Mouse (Mus musculus) activated CD4-positive, CD25-positive, alpha-beta regulatory T cell, adult 9 weeks (primary cell): ENCODE data around the gene Anapc2. TPM values are rescaled to one million over a fixed set of nuclear protein-coding genes. Genes with fewer than 3 reads are reported as not detected.

Source experiments
- polyA plus RNA-seq: library from polyadenylated mRNA; unstranded; fragments of 100-300 nt; shearing (Covaris generic); gene quantifications from one replicate; pipeline ENCODE4 v1.2.1, GENCODE M21; 2017

The Anapc2 gene
- 106 TPM for polyA plus RNA-seq

DNA sequence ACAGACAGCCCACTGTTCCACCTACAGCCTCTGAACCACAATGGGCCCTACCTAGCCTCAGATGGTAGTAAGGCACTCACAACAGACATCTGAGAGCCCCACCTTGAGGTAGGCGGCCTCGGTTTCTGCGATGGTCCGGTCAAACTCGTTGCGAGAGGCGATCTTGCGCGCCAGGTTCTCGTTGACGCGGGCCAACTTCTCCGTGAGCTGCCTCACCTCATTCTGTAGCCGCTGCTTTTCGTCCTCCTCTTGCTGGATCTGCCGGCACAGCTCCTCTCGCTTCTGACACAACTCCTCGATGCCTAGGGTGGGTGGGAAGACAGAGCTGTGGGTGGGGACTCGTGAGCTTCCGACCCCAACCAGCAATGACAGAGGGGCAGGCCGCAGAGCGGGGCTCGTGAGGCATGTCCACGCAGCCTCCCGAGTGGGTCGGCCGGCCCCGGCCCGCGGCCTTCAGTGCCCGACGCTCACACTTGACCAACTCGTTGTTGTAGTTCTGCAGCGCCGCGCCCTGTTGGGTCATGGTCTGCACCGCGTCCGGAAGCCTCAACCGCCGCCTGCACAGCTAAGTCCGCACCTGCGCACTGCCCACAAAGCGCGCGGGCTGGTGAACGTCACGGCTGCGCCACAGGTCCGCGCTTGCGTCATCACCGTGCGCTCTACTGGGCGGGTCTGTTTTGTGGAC, at the start of gene Anapc2, which contains the start of gene Ssna1:
Gene Anapc2 (plus strand): TSS at position 652 of the 685 bp plus-strand sequence.
Gene Ssna1 (minus strand): TSS at position 612 of the 685 bp plus-strand sequence.

DNA sequence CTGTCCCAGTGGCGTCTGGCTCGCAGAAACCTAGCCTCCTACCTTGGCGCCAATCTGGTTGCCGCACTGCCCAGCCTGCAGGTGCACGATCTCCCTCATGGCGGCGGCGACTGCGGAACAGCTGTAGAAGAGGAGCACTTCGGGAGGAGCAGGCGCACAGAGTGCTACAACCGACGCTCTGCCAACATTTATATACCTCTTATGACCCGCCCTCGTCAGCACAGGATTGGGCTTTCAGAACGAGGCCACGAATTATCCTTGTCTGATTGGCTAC, 47.8 kb upstream of the Anapc2 start, which contains the start of gene Tubb4b:
Gene Tubb4b (minus strand): TSS at position 211 of the 274 bp plus-strand sequence.

DNA sequence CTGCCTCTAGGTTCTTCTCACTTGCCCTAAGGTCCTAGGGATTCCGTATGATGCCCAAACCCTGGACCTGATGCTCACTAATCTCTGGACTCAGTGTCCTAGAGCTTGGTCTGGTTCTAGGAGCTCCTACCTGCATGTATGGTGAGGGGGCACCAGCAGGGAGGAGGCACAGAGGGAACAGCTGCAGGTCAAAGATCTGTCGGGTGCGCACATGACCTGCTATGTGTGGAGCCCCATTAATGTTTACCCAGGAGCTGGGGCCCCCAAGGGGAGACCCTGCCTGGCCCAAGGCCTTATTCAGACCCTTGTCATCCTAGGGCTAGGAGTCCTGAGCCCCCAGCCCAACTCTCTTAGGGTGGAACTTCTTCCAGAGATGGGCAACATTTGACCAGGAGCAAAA, 38.2 kb upstream of the Anapc2 start, which contains the start of gene Slc34a3:
Gene Slc34a3 (minus strand): TSS at position 315 of the 400 bp plus-strand sequence.

DNA sequence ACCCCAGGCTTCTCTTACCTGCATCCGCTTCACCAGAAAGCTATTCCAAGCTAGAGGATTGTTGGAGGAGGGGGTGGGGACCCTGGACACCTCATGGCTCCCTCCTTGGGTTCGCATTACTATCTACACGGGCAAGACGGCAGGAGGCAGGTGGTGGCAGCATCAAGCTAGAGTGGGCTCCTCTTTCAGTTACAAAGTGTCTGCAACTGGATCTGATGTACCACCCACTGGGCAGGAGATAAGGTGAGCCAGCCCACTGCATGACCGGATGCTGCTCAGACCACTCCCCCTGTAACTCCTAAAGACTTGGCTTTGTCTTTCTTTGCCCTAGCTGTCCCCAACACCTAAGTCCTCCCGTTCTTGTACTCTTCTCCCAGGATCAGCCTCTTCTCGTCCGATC, 35.7 kb upstream of the Anapc2 start, which contains the start of gene Rnf224:
Gene Rnf224 (minus strand): TSS at position 174 of the 400 bp plus-strand sequence.

DNA sequence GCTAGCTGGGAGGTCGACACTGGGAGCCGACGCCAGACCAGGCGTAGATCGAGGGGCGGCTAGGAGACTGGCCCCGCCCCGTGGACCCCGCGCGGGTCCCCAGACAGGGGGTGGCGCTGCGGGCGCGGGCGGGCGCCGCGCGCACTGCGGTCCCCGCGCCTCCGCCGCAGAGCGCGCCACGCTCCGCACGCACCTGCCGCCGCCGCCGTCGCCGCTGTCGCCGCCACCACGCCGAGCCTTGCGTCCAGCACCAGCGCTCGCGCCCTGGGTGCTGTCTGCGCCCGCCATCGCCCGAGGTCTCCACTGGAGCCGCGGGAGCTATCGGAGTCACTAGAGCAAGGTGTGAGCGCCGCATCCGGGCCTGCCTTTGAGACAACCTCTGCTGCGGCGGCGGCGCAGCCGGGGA, 30.2 kb upstream of the Anapc2 start, which contains the start of the genes Rnf208 and Cysrt1:
Gene Rnf208 (plus strand): TSS at position 155 of the 406 bp plus-strand sequence.
Gene Cysrt1 (minus strand): TSS at position 352 of the 406 bp plus-strand sequence.

DNA sequence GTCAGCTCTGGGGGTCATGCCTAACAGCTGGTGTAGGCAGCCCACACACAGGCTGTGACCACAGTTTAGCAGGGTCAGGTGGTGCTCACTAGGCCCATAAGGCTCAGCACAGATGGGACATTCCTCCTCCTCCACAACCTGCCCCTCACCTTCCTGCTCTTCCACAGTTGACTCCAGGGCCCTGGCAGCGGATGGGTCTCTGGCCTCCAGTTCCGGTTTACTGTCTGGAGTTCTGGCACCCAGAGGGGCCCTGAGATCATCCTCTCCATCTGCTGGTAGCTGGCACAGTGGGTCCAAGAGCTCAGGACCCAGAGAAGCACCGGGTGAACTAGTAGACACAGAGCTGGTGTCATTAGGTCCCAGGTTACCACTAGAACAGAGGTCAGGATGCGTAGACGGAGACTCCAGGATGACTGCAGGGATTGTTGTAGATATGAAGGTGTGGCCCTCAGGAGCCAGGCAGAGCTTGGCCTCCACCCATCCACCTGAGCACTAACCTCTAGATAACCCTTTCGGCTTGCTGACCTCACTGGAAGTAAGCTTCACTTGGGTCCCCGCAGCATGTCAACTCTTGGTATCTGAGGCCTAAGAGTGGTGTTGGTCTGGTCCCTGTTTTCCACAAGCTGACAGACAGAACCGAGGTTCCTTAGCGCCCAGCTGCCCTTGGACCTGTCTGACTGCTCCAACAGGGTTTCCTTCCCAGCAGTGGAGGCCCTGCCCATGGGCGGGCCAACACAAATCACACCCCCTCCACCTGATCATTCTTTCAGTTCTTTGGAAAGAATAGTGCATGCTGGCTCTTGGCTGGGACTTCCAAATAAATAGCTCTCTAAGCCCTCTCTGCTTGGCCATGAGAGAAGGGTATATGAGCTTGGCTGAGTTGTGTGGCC, 25.9 kb upstream of the Anapc2 start, which contains the start of gene AL732309.1:
Gene AL732309.1 (minus strand): TSS at position 681 of the 890 bp plus-strand sequence.

DNA sequence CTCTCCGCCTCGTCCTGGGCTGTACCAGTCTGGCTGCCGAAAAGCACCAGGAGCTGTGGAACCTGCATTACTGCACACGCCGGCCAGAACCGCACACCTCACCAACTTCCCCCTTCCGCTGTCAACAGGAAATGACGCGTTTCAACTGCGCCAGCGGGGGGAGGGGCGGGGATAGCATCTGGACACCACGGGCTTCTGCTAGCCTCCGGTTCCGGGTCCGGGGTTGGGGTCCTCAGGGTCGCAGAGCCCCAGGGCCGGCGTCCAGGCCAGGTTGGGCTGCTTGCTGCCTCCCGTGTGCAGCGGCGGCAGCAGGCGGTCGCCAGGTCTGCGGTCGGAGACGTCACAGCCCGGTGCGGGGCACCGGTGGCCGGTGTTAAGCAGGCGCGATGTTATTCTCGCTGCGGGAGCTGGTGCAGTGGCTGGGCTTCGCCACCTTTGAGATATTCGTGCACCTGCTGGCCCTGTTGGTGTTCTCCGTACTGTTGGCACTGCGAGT, 16.9 kb upstream of the Anapc2 start, which contains the start of gene Tmem203:
Gene Tmem203 (plus strand): TSS at position 156 of the 496 bp plus-strand sequence.

DNA sequence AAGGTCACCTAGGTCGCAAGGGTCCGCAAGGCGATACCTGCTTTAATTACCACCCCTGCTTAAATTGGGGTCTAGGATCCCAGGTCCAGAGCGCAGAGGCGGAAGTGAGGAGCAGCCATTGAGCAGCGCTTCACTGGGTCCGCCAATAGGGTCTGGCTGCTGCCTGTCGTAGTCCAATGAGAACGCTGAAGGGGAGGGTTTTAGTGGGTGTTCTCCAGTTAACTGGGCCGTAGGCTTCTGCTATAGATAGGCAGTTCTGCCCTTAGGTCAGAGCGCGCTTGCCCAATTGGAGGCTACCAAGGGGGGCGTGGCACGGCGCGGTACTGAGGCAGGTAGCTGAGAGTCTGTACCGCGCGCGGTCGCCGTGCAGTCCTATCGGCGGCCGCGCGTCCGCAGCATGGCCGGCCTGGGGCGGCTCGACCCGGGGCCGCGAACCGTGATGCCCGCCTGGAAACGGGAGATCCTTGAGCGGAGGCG, 9.9 kb upstream of the Anapc2 start, which contains the start of gene Tprn:
Gene Tprn (plus strand): TSS at position 328 of the 477 bp plus-strand sequence.

DNA sequence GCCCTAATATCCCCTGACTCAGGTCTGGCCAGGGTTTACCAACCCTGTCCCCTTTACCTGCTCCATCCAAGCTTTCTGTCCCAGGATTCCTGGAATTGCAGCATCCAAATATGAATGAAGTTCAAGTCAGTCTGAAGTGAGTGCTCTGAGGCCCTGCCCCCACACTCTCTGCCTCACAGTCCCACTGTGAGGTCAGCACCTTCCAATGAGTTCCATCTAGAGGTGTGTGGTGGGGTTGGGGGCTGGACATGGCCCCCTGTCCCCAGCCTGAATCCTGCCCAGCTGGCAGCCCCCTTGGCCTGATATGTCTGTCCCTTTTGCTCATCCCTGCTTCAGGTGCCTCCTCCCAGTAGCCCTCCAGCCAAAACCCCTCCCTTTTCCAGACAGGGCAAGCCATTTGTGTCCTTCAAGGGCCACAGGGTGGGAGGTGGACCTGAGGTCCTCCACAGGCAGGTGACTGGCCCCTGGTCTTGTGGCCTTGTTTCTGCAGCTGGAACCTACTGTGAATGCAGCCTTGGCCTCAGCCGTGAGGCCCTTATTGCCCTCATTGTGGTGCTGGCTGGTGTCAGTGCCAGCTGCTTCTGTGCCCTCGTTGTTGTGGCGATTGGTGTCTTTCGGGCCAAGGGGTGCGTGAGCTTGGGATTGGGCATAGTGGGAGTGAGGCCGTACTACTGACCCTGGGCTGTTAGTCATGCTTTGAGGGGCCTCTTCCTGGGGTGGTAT, 15.8 kb downstream of the Anapc2 start, which contains the start of gene Tmem210:
Gene Tmem210 (plus strand): TSS at position 219 of the 723 bp plus-strand sequence.

DNA sequence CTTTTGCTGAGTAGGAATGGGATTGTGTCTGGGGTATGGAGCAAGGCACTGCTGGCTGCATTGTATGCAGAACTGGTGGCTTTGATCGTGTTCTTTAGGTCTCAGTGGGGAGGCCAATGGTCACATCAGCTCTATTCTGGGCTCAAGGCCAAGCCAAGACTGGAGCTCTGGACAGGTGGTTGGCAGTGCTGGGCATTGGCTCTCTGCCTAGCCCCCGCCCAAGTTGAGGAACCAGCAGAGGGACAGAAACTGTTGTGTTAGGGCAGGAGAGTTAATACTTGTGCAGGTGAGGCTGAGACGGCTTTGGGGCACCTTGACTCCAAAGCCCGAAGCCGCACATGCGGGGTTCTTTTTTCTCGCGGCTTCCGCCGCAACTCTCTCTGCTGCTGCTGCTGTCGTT, 17.4 kb downstream of the Anapc2 start, which contains the start of gene Lrrc26:
Gene Lrrc26 (plus strand): TSS at position 265 of the 400 bp plus-strand sequence.

DNA sequence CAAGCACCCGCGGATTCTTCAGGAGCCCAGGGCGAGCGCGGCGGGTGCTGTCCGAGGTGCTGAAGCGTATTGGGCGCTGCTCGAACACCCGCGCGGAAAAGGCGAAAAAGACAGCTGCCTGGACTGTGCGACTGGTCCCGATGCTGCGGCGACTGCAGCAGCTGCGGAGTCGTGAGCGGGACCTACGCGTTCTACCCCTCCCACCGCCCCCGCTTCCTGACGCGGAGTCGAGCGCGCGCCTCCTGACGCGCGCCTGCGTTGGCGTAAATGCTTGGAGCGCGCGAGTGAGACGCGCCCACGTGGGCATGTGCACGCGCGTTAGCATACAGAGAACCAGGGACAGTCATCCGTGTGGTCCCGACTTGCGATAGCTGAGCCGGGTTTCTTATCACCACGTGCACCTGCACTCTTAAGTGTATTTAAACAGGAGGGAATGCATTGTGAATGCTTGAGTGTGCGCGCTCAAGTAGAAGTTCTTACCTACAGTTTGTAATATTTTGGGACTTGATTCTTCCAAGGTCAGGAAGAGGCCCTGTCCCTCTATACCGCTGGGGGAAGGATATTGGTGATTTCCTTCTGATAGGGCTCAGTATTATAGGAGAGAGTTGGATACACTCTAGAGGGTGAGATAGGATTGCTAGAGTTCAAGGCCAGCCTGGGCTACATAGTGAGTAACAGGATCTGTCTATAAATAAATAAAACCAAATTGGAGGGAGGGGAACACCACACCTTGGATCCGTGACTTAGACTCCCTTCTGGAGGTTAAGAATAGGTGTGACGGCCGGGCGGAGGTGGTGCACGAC, 46.9 kb downstream of the Anapc2 start, which contains the start of gene Grin1:
Gene Grin1 (minus strand): TSS at position 217 of the 803 bp plus-strand sequence.

DNA sequence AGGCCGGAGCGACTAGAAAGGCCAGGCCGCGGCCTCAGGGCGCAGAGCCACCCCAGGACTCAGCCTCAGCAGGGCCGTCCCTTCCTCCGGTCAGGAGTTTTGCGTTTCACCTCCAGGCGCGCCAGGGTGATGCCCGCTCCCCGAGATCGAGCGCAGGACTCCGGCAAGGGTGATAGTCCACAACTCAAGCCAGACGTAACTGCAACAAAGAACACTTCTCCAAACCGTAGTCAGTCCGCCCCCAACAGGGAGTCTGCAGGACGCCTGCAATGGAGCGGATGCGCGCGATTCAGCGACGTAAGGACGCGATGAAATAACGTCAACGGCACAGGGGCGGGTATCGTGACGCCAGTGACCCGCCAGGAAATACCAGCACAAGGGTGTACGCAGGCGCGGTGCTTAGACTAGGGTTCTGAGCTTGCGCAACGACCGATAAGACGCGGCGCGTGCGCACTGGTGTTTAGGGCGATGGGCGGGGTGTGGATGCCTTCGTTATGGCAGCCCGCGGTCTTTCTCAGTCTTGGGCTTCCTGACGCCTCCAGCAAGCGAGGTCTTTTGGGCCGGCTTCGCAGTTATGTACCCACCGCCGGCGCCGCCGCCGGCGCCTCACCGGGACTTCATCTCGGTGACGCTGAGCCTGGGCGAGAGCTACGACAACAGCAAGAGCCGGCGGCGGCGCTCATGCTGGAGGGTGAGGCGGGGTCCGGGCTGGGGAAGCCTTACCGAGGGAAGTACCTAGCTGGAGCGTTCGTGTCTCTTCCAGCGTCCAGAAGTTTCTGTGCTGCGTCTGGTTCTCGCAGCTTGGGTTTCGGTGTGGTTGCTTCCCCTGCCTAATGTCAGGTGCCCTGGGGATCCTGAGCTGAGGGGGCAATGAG, 60.2 kb downstream of the Anapc2 start, which contains the start of gene Man1b1:
Gene Man1b1 (plus strand): TSS at position 53 of the 875 bp plus-strand sequence.

Other genes with a start within 250 kb of the Anapc2 start
- 30.6 TPM for gene Nsmf, start 218.1 kb upstream of the Anapc2 start, polyA plus RNA-seq
- 0.48 TPM for gene Entpd8, start 192.2 kb upstream of the Anapc2 start, polyA plus RNA-seq
- gene Noxa1, start 177.3 kb upstream of the Anapc2 start, polyA plus RNA-seq: 13.2 TPM
- not detected for gene Nrarp, start 91.7 kb upstream of the Anapc2 start, polyA plus RNA-seq
- 153 TPM for gene Tor4a, start 75.6 kb upstream of the Anapc2 start, polyA plus RNA-seq
- 167 TPM for gene Nelfb, start 61.0 kb upstream of the Anapc2 start, polyA plus RNA-seq
- gene Stpg3, start 57.8 kb upstream of the Anapc2 start, polyA plus RNA-seq: not detected
- not detected for gene Fam166a, start 53.7 kb upstream of the Anapc2 start, polyA plus RNA-seq
- gene Tubb4b, start 47.8 kb upstream of the Anapc2 start, polyA plus RNA-seq: 235 TPM
- gene Slc34a3, start 38.1 kb upstream of the Anapc2 start, polyA plus RNA-seq: not detected
- gene Rnf224, start 35.7 kb upstream of the Anapc2 start, polyA plus RNA-seq: not detected
- not detected for gene Rnf208, start 30.2 kb upstream of the Anapc2 start, polyA plus RNA-seq
- gene Cysrt1, start 30.0 kb upstream of the Anapc2 start, polyA plus RNA-seq: not detected
- 10.4 TPM for gene AL732309.1, start 25.6 kb upstream of the Anapc2 start, polyA plus RNA-seq
- 16.9 TPM for gene Tmem203, start 17.0 kb upstream of the Anapc2 start, polyA plus RNA-seq
- 3.8 TPM for gene Tprn, start 9.9 kb upstream of the Anapc2 start, polyA plus RNA-seq
- gene Ssna1, start within 50 bp of the Anapc2 start, polyA plus RNA-seq: 144 TPM
- not detected for gene Tmem210, start 15.7 kb downstream of the Anapc2 start, polyA plus RNA-seq
- gene Lrrc26, start 17.4 kb downstream of the Anapc2 start, polyA plus RNA-seq: not detected
- 0.11 TPM for gene Grin1, start 46.7 kb downstream of the Anapc2 start, polyA plus RNA-seq
- gene Man1b1, start 59.9 kb downstream of the Anapc2 start, polyA plus RNA-seq: 24.2 TPM
- 25.1 TPM for gene Dpp7, start 83.9 kb downstream of the Anapc2 start, polyA plus RNA-seq
- 19.7 TPM for gene Uap1l1, start 93.2 kb downstream of the Anapc2 start, polyA plus RNA-seq
- gene Sapcd2, start 99.8 kb downstream of the Anapc2 start, polyA plus RNA-seq: 0.39 TPM
- gene Entpd2, start 123.4 kb downstream of the Anapc2 start, polyA plus RNA-seq: 0.56 TPM
- gene Npdc1, start 126.9 kb downstream of the Anapc2 start, polyA plus RNA-seq: 3.4 TPM
- gene Fut7, start 150.8 kb downstream of the Anapc2 start, polyA plus RNA-seq: 11.3 TPM
- 24.7 TPM for gene Abca2, start 156.2 kb downstream of the Anapc2 start, polyA plus RNA-seq
- gene Clic3, start 184.4 kb downstream of the Anapc2 start, polyA plus RNA-seq: 4.6 TPM
- gene Paxx, start 188.6 kb downstream of the Anapc2 start, polyA plus RNA-seq: 96.1 TPM
- not detected for gene Ptgds, start 197.6 kb downstream of the Anapc2 start, polyA plus RNA-seq
- gene Lcn12, start 221.4 kb downstream of the Anapc2 start, polyA plus RNA-seq: not detected
- gene Fbxw5, start 228.3 kb downstream of the Anapc2 start, polyA plus RNA-seq: 115 TPM
- 10.0 TPM for gene C8g, start 229.2 kb downstream of the Anapc2 start, polyA plus RNA-seq